Mouse (Mus musculus) kidney, adult 2 months (tissue): ENCODE data around the gene Mtmr3. TPM values are rescaled to one million over a fixed set of nuclear protein-coding genes. Genes with fewer than 3 reads are reported as not detected.

ENCODE experiments used
- DNase-seq: peaks from one replicate; pipeline ENCODE4 v3.0.0; 2021
- H3K27ac ChIP-seq: fragments of 200-500 bp; 2 replicates; pipeline ENCODE4 v1.5.1; 2012; ENCODE audit warnings: low read depth, low read length, control low read depth, inconsistent platforms; ENCODE audit not compliant: insufficient read depth
- H3K27me3 ChIP-seq: fragments of 200-500 bp; replicated peaks from 2 replicates; pipeline ENCODE4 v1.6.1; 2012; ENCODE audit warnings: mild to moderate bottlenecking, moderate library complexity, low read length, inconsistent platforms; ENCODE audit not compliant: control insufficient read depth, insufficient read depth
- H3K36me3 ChIP-seq: fragments of 200-500 bp; 2 replicates; pipeline ENCODE4 v1.6.1; 2012; ENCODE audit warnings: mild to moderate bottlenecking, moderate library complexity, low read length, inconsistent platforms; ENCODE audit not compliant: control insufficient read depth, insufficient read depth
- H3K4me1 ChIP-seq: fragments of 200-500 bp; 2 replicates; pipeline ENCODE4 v1.6.1; 2011; ENCODE audit warnings: low read length; ENCODE audit not compliant: control insufficient read depth, insufficient read depth
- H3K4me3 ChIP-seq: fragments of 200-500 bp; 2 replicates; pipeline ENCODE4 v1.5.1; 2011; ENCODE audit warnings: mild to moderate bottlenecking, low read depth, low read length, control low read depth; ENCODE audit not compliant: insufficient read depth
- CTCF ChIP-seq: fragments of 200-500 bp; conservative IDR thresholded peaks from 2 replicates; pipeline ENCODE4 v1.5.1; 2011; ENCODE audit warnings: low read depth, mild to moderate bottlenecking, control low read depth, low read length, moderate library complexity, mixed read lengths; ENCODE audit not compliant: insufficient read depth, insufficient read length
- POLR2A ChIP-seq: fragments of 200-500 bp; IDR thresholded peaks from one replicate; pipeline ENCODE4 v1.6.1; 2011; ENCODE audit warnings: low read depth, low read length, control low read depth
- WGBS: fragments of 180-500 bp; shearing (Covaris S2); methylation state at CpG from one replicate; pipeline ENCODE4 v1.1.7; 2018; 5-methylcytosine and 5-hydroxymethylcytosine counted together
- polyA plus RNA-seq: library from polyadenylated mRNA; depleted of rRNA; stranded (reverse); fragments of >200 nt; gene quantifications from 2 replicates; pipeline ENCODE4 v1.2.3, GENCODE M21; 2012

Gene Mtmr3
- polyA plus RNA-seq, 1 experiment, result 30.4 TPM

DNA sequence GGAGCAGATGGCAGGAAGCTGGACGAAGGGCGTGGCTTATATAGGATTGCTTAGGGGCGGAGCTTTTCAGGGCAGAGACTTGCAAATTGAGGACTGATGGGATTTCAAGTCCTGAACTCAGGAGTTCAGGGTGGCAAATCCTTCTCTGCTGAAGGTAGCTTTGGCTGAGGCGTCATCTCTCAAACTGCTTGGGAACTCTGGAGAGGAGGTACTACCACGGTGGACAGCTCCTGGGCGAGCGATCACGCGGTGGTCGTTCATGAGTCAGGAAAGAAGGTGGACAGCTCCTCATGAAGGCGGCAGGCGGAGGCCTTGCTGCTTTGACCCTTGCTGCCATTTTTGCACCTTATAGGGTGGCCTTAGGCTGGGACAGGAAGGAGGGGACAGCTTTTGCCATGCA lies 133.5 kb downstream of the Mtmr3 start:
- H3K27ac ChIP-seq, result no peak overlapping the region
- no peak for TF ChIP-seq CTCF
- TF ChIP-seq POLR2A, result no peak
- no peak for DNase-seq
- H3K36me3 ChIP-seq, result no peaks in the 10 kb centered on the region
- no peak overlapping the region for H3K4me3 ChIP-seq
- 27% methylated on average over 12 of the region's 12 CpGs for WGBS
- H3K27me3 ChIP-seq, result no peaks in the 10 kb centered on the region
- no peaks in the 10 kb centered on the region; the same call in 1 of the 2 replicates for H3K4me1 ChIP-seq

DNA sequence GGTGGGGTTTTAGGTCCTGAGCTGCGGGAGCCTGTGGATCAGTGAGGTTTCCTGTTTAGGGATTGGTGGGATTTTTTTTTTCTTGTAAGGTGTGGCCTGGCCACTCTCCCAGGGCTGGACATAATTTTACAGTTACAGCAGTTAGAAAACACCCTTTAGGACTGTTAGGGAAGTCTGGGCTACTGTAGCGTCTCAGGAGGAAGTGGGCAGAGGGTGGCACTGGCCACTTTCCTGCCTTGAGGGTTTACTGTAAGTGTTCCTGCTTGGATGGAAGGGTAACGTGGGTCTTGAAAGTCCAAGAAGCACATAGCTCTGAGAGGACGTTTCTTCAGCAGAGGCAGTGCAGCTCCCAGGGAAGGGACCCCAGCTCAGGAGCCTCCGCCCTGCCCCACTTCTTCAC lies 134.0 kb downstream of the Mtmr3 start:
- Histone ChIP-seq H3K27ac (no peak overlapping the region), H3K4me1 (no peaks in the 10 kb centered on the region), H3K36me3 (no peaks in the 10 kb centered on the region), H3K4me3 (no peak overlapping the region), H3K27me3 (no peaks in the 10 kb centered on the region)
- WGBS, result 45% methylated on average over 5 of the region's 5 CpGs
- TF ChIP-seq CTCF, result no peak
- no peak for TF ChIP-seq POLR2A
- DNase-seq, result no peak

DNA sequence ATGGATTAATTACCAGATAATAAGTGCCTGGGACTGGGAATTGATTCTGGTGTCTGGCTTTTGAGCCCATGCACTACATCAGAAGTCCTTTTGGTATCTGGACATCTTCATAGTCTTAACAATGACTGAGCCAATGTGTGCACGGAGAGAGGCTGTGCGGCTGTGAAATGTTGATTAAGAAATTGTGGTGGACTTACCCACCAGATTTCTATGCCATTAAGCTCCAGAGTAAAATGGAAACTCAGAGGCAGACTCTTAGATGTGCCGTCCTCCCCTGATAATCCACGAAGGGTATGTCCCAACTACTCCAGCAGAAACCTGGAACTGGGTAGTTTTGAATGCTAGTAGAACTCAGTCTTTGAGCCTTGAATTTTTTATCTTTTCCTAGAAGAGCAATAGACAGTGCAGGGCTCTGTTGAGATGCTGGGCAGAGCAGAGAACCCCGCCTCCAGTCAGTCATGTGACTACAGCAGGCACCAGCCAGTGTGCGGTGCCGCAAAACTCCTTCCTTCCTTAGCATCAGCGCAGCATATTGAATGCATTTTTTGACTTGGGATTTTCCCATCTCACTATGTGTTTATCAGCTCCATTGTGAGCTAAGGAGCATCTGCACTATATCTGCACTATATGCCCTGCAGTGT lies 139.6 kb downstream of the Mtmr3 start:
- WGBS, result 83% methylated on average over 8 of the region's 8 CpGs
- no peaks in the 10 kb centered on the region for H3K27me3 ChIP-seq
- H3K36me3 ChIP-seq, result no peaks in the 10 kb centered on the region
- DNase-seq, result no peak
- H3K4me1 ChIP-seq, result no peaks in the 10 kb centered on the region
- no peak for TF ChIP-seq POLR2A
- TF ChIP-seq CTCF, result no peak
- no peak overlapping the region for H3K27ac ChIP-seq
- no peak overlapping the region for H3K4me3 ChIP-seq

DNA sequence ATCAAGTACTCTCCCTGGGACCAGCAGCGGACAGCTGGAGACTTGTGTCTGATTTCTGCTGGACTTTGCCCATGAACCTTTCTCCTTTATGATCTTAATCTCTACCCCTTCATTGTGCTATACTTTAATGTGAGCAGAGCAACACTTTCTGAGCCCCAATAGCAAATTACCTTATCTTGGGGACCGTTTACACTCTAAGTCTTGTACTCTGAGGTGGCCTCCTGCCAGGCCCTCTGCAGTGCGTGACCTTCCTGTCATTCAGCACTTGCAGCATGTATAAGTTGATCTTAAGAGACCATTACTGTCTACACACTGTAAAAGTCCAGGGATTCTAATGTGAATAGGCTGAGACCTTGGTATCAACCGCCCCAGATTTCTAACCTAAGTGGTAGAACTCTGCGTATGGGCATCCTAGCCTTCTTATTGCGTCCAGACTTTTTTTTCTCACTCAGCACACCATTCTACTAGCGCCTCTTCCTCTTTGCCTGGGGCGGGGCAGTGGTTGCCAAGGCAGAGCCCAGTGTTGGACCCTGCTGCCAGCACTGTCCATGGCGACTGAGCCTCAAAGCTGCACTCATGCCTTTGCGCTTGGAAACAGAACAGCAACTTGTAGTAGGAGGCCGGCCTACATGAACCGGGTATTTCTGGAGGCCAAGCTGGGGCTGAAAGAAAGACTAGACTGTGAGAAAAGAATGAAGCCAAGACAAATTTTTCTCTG lies 142.0 kb downstream of the Mtmr3 start:
- TF ChIP-seq CTCF (no peak), POLR2A (no peak)
- Histone ChIP-seq H3K4me3 (no peak overlapping the region), H3K4me1 (no peaks in the 10 kb centered on the region), H3K36me3 (no peaks in the 10 kb centered on the region), H3K27ac (no peak overlapping the region), H3K27me3 (no peaks in the 10 kb centered on the region)
- WGBS, result 88% methylated on average over 12 of the region's 12 CpGs
- DNase-seq, result no peak

DNA sequence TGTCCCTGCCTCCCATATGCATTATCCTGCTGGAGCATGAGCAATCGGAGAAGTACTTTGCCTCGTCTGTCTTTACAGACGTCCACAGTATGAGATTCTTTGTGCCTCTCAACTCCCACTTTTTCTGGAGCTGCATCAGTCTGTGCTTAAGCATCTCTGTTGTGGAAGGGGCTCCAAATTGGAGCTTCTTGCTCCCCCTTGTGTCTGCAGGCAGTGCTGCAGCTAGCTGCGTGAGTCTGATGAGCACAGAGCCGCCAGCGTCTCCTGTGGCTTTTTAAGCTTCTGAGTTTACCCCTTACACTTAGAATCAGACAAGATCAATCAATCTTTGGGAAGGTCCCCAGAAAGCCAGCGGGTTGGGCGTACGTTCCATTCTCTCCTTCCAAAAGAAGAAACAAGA lies 143.5 kb downstream of the Mtmr3 start:
- DNase-seq, result peak; percentile 49
- H3K4me1 ChIP-seq, result no peaks in the 10 kb centered on the region
- TF ChIP-seq CTCF (peak; percentile 83), POLR2A (no peak)
- H3K27me3 ChIP-seq, result no peaks in the 10 kb centered on the region
- 30% methylated on average over 9 of the region's 9 CpGs for WGBS
- no peak overlapping the region for H3K4me3 ChIP-seq
- H3K27ac ChIP-seq, result no peak overlapping the region
- H3K36me3 ChIP-seq, result no peaks in the 10 kb centered on the region

DNA sequence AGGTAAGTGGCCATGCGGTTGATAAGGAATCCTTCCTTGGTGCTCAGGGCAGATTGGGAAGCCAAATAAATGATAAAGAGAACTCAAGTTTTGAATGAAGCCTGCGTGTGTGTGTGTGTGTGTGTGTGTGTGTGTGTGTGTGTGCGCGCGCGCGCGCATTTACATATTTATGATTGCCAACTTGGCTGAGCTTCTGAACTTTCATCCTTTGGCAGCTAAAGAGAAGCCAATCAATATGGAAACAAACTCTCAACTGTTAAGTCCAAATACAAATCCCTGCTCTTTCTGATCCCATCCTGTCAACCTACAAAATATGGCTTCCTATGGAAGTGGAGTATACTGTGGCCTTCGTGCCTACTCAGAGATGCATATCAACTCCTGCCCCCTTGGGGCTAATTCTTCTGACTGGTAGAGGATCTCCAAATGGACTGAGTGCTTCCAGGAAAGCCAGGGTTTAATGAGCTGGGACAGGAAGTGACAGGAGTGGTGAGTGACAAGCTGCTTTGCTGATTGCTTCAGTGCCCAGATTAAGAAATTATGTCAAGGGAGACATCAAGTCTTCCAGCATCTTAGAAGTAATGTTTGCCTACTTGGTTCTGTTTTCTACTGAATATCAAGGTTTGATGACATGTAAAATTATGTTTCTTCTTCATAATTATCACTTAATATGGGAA lies 148.3 kb downstream of the Mtmr3 start:
- Histone ChIP-seq H3K27ac (no peak overlapping the region), H3K36me3 (no peaks in the 10 kb centered on the region), H3K27me3 (no peaks in the 10 kb centered on the region), H3K4me3 (no peak overlapping the region), H3K4me1 (no peaks in the 10 kb centered on the region)
- DNase-seq, result no peak
- 87% methylated on average over 9 of the region's 9 CpGs for WGBS
- no peak for TF ChIP-seq CTCF
- TF ChIP-seq POLR2A, result no peak

DNA sequence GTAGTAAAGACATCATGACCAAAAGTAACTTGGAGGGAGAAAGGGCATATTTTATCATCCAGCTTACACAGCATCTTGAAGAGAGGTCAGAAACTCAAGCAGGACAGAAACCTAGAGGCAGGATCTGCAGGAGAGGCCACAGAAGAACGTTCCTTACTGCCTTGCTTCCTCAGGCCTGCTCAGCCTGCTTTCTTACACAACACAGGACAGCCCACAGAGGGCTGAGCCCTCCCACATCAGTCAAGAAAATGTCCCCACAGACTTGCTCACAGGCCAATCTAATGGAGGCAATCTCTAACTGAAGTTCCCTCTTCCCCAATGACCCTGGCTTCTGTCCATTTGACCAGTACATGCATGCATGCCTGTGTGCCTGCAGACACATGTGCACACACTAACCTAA lies 152.4 kb downstream of the Mtmr3 start:
- H3K27ac ChIP-seq, result no peak overlapping the region
- no peaks in the 10 kb centered on the region for H3K4me1 ChIP-seq
- whole genome bisulfite sequencing, result 39% methylated on average over 1 of the region's 1 CpGs
- H3K27me3 ChIP-seq, result no peaks in the 10 kb centered on the region
- DNase-seq, result no peak
- no peak overlapping the region for H3K4me3 ChIP-seq
- H3K36me3 ChIP-seq, result no peaks in the 10 kb centered on the region
- TF ChIP-seq POLR2A, result no peak
- no peak for TF ChIP-seq CTCF
